In genomic region chr11:72343904-72344303, GRCm38 (mm10) we compare ENCODE assay signal across 9 mouse cellular contexts. TPM values are rescaled to one million over a fixed set of nuclear protein-coding genes. Genes with fewer than 3 reads are reported as not detected.
A peak's percentile ranks its signal among the peaks of the same experiment; 100 is the strongest.
DNase-seq lines count a peak whose midpoint lies in the region; ATAC-seq and TF ChIP-seq lines count a peak whose summit lies in the region.
"Had no signal": no experiment of that assay in that cellular context is flagged by ENCODE, and none has a peak within 500 bp of the region (broad histone marks: within the 10 kb centered on the region; RNA-seq: fewer than 3 reads in every experiment).

No protein-coding gene starts in this region.

- no peak overlapping the region for H3K27ac ChIP-seq in neural tube, embryonic 15.5 days (replicated peaks)
- H3K27ac ChIP-seq in stomach, postnatal 0 days (replicated peaks), result no peak overlapping the region
- H3K27ac ChIP-seq: hindbrain, embryonic 15.5 days had no signal

- H3K27me3 ChIP-seq in neural tube, embryonic 15.5 days (replicated peaks), result no peaks in the 10 kb centered on the region
- H3K27me3 ChIP-seq in stomach, postnatal 0 days (ENCODE audit: control insufficient read depth, insufficient read depth, low read length), result no peaks in the 10 kb centered on the region
- H3K27me3 ChIP-seq: hindbrain, embryonic 15.5 days had no signal

- TF ChIP-seq POLR2A in brain, embryonic 14.5 days (IDR thresholded peaks at IDR 0.05; ENCODE audit: borderline replicate concordance, extremely low read depth, insufficient read depth, insufficient read length, poor library complexity, severe bottlenecking), result no peak

- H3K4me3 ChIP-seq in neural tube, embryonic 15.5 days (replicated peaks), result no peak overlapping the region
- no peak overlapping the region for H3K4me3 ChIP-seq in stomach, postnatal 0 days (ENCODE audit: low read depth, low read length)
- H3K4me3 ChIP-seq: hindbrain, embryonic 15.5 days had no signal

- no peak for TF ChIP-seq EP300 in stomach, postnatal 0 days (optimal IDR thresholded peaks at IDR 0.05)

- intact Hi-C loops in heart, postnatal 10 days (cut with DNase I), result loop anchor here (5.0 kb wide), 1 partner anchor 122 kb away; no protein-coding TSS in a partner anchor

- no peak overlapping the region for H3K4me2 ChIP-seq in neural tube, embryonic 15.5 days
- H3K4me2 ChIP-seq in stomach, postnatal 0 days (replicated peaks; ENCODE audit: low read depth), result no peak overlapping the region
- H3K4me2 ChIP-seq: hindbrain, embryonic 15.5 days had no signal

- peak; percentile 65 for TF ChIP-seq CTCF in brain, embryonic 14.5 days (IDR thresholded peaks at IDR 0.05; ENCODE audit: borderline replicate concordance, extremely low read depth, insufficient read depth, insufficient read length)
- peak; percentile 81 for TF ChIP-seq CTCF in stomach, postnatal 0 days (IDR thresholded peaks at IDR 0.05; ENCODE audit: low read depth)

- H3K36me3 ChIP-seq in neural tube, embryonic 15.5 days, result no peaks in the 10 kb centered on the region
- H3K36me3 ChIP-seq in stomach, postnatal 0 days (ENCODE audit: control insufficient read depth, insufficient read depth, low read length), result no peaks in the 10 kb centered on the region
- H3K36me3 ChIP-seq: hindbrain, embryonic 15.5 days had no signal

- H3K9me3 ChIP-seq in neural tube, embryonic 15.5 days (replicated peaks), result no peaks in the 10 kb centered on the region
- H3K9me3 ChIP-seq in stomach, postnatal 0 days (ENCODE audit: control insufficient read depth, low read length), result no peaks in the 10 kb centered on the region
- H3K9me3 ChIP-seq: hindbrain, embryonic 15.5 days had no signal

- H3K4me1 ChIP-seq in neural tube, embryonic 15.5 days, result peaks cover 3% of the 10 kb centered on the region
- H3K4me1 ChIP-seq in stomach, postnatal 0 days (replicated peaks; ENCODE audit: control insufficient read depth, insufficient read depth), result no peaks in the 10 kb centered on the region

- ATAC-seq in neural tube, embryonic 15.5 days (ENCODE audit: low FRiP score), result no peak
- ATAC-seq in stomach, postnatal 0 days (ENCODE audit: low FRiP score, low TSS enrichment), result no peak

- no peak overlapping the region for H3K9ac ChIP-seq in neural tube, embryonic 15.5 days (replicated peaks)
- H3K9ac ChIP-seq in stomach, postnatal 0 days (ENCODE audit: low read length), result no peak overlapping the region
- H3K9ac ChIP-seq: hindbrain, embryonic 15.5 days had no signal

- 27% methylated on average over 8 of the region's 8 CpGs for WGBS in neural tube, embryonic 15.5 days
- WGBS in stomach, postnatal 0 days, result 28% methylated on average over 8 of the region's 8 CpGs

- peak; percentile 50 to 72 for DNase-seq in cerebellum, postnatal 14 days
- DNase-seq in cerebellum, adult 9-11 months, result no peak
- DNase-seq in neural tube, embryonic 10.5 days (ENCODE audit: extremely low spot score, low spot score), result peak; percentile 51
- peak; percentile 75 for DNase-seq in brain, embryonic 14.5 days (ENCODE audit: low read depth)
- peak; percentile 54 to 74 for DNase-seq in heart, postnatal 10 days
- peak; percentile 25 to 33 for DNase-seq in lung, adult 18-20 months
- peak; percentile 70 for DNase-seq in stomach, postnatal 0 days (ENCODE audit: low spot score)

RNA-seq across cellular contexts. Expression of gene Tekt1, which starts 18.3 kb away (rescaled TPM):
- 4.6 and 5.9 TPM in 2 replicates for polyA plus RNA-seq in neural tube, embryonic 15.5 days (2015; fragmentation: Nextera tagmentation; extraction: Ambion mirVana)
- polyA plus RNA-seq in brain, embryonic 14.5 days (2012; rRNA removed), result 2.7 and 4.1 TPM in 2 replicates
- total RNA-seq in heart, postnatal 10 days (2021), result under 1 TPM in 1 of 2 experiments, not detected in 1; 0.19 TPM
- polyA plus RNA-seq in stomach, postnatal 0 days (2015; fragmentation: Nextera tagmentation; extraction: Ambion mirVana), result 0.13 TPM in 1 of 2 replicates, not detected in the other

RNA-seq across cellular contexts. Expression of gene Fbxo39, which starts 29.7 kb away (rescaled TPM):
- not detected in 2 replicates for polyA plus RNA-seq in neural tube, embryonic 15.5 days (2015; fragmentation: Nextera tagmentation; extraction: Ambion mirVana)
- not detected in 2 replicates for polyA plus RNA-seq in brain, embryonic 14.5 days (2012; rRNA removed)
- total RNA-seq in heart, postnatal 10 days (2021), result not detected
- not detected in 2 replicates for polyA plus RNA-seq in stomach, postnatal 0 days (2015; fragmentation: Nextera tagmentation; extraction: Ambion mirVana)
- polyA plus RNA-seq: hindbrain, embryonic 15.5 days had no signal

RNA-seq across cellular contexts. Expression of gene Xaf1, which starts 42.5 kb away (rescaled TPM):
- 3.0 and 10.6 TPM in 2 replicates for polyA plus RNA-seq in neural tube, embryonic 15.5 days (2015; fragmentation: Nextera tagmentation; extraction: Ambion mirVana)
- polyA plus RNA-seq in brain, embryonic 14.5 days (2012; rRNA removed), result 0.62 and 1.4 TPM in 2 replicates
- 10 to 100 TPM in 1 of 2 experiments, 1 to 10 TPM in 1; 9.1 to 11.6 TPM for total RNA-seq in heart, postnatal 10 days (2021)
- polyA plus RNA-seq in stomach, postnatal 0 days (2015; fragmentation: Nextera tagmentation; extraction: Ambion mirVana), result 22.6 and 23.3 TPM in 2 replicates
